8 mouse cellular contexts compared by ENCODE assay signal in the genomic region with DNA sequence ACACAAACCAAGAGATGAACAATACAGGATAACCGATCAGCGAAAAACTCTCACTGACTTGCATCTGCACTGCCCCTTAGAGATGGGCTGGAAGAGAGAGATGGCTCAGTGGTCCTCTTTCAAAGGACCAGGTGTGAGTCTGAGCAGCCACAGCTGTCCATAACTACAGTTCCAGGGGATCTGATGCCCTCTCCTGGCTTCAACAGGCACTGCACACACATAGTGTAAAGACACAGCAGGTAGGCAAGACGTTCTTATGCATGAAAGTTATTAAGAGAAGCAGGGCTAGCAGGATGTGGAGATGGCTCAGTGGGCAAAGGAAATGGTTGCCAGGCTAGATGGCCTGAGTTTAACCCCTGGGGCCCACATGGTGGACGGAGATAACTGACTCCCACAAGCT. TPM values are rescaled to one million over a fixed set of nuclear protein-coding genes. Genes with fewer than 3 reads are reported as not detected.
A peak's percentile ranks its signal among the peaks of the same experiment; 100 is the strongest.
DNase-seq lines count a peak whose midpoint lies in the region; ATAC-seq and TF ChIP-seq lines count a peak whose summit lies in the region.

No protein-coding gene starts in this region.

- no peak overlapping the region; the same call in 1 of the 2 replicates for H3K4me2 ChIP-seq in limb, embryonic 13.5 days (replicated peaks)
- H3K4me2 ChIP-seq in stomach, postnatal 0 days (replicated peaks; ENCODE audit: low read depth), result no peak overlapping the region

- no peak overlapping the region for H3K27ac ChIP-seq in testis, adult 2 months (ENCODE audit: control insufficient read depth, insufficient read depth, low read depth, low read length)
- peak overlapping the region; percentile 92 for H3K27ac ChIP-seq in limb, embryonic 13.5 days
- H3K27ac ChIP-seq in stomach, postnatal 0 days (replicated peaks), result no peak overlapping the region

- no peaks in the 10 kb centered on the region for H3K27me3 ChIP-seq in testis, adult 2 months (ENCODE audit: control insufficient read depth, insufficient read depth, low read length)
- H3K27me3 ChIP-seq in limb, embryonic 13.5 days, result no peaks in the 10 kb centered on the region
- no peaks in the 10 kb centered on the region for H3K27me3 ChIP-seq in stomach, postnatal 0 days (ENCODE audit: control insufficient read depth, insufficient read depth, low read length)

- H3K9ac ChIP-seq in limb, embryonic 13.5 days, result no peak overlapping the region
- H3K9ac ChIP-seq in stomach, postnatal 0 days (ENCODE audit: low read length), result no peak overlapping the region

- peaks cover 11% of the 10 kb centered on the region for H3K4me1 ChIP-seq in testis, adult 2 months (ENCODE audit: control insufficient read depth, insufficient read depth, low read length)
- H3K4me1 ChIP-seq in limb, embryonic 13.5 days, result peaks cover 62% of the 10 kb centered on the region
- no peaks in the 10 kb centered on the region for H3K4me1 ChIP-seq in stomach, postnatal 0 days (replicated peaks; ENCODE audit: control insufficient read depth, insufficient read depth)

- no peaks in the 10 kb centered on the region for H3K9me3 ChIP-seq in limb, embryonic 13.5 days
- H3K9me3 ChIP-seq in stomach, postnatal 0 days (ENCODE audit: control insufficient read depth, low read length), result no peaks in the 10 kb centered on the region

- H3K4me3 ChIP-seq in testis, adult 2 months (ENCODE audit: control insufficient read depth, low read depth, low read length), result no peak overlapping the region
- H3K4me3 ChIP-seq in limb, embryonic 13.5 days, result no peak overlapping the region
- no peak overlapping the region for H3K4me3 ChIP-seq in stomach, postnatal 0 days (ENCODE audit: low read depth, low read length)

- TF ChIP-seq POLR2A in testis, adult 2 months (IDR thresholded peaks at IDR 0.05; ENCODE audit: control insufficient read depth, low read depth, low read length), result no peak

- 75% methylated on average over 4 of the region's 4 CpGs for WGBS in limb, embryonic 13.5 days
- WGBS in stomach, postnatal 0 days, result 74% methylated on average over 4 of the region's 4 CpGs

- intact Hi-C loops in left cerebral cortex, postnatal 14 days (cut with DNase I), result no loop called here

- TF ChIP-seq EP300 in stomach, postnatal 0 days (optimal IDR thresholded peaks at IDR 0.05), result no peak

- peak; percentile 20; the same call in 1 of the 2 replicates for TF ChIP-seq CTCF in testis, adult 2 months (IDR thresholded peaks at IDR 0.05; ENCODE audit: control insufficient read depth, insufficient read depth, insufficient replicate concordance, low read depth, low read length)
- TF ChIP-seq CTCF in stomach, postnatal 0 days (IDR thresholded peaks at IDR 0.05; ENCODE audit: low read depth), result peak; percentile 70

- H3K36me3 ChIP-seq in testis, adult 2 months (ENCODE audit: control insufficient read depth, insufficient read depth, low read length), result no peaks in the 10 kb centered on the region
- no peaks in the 10 kb centered on the region for H3K36me3 ChIP-seq in limb, embryonic 13.5 days
- no peaks in the 10 kb centered on the region for H3K36me3 ChIP-seq in stomach, postnatal 0 days (ENCODE audit: control insufficient read depth, insufficient read depth, low read length)

- peak; percentile 43 for DNase-seq in CD4-positive, CD25-positive, alpha-beta regulatory T cell, adult 2 months (ENCODE audit: low read depth, low spot score)
- DNase-seq in testis, postnatal 10 days (ENCODE audit: low spot score), result no peak
- no peak for DNase-seq in stomach, postnatal 0 days (ENCODE audit: low spot score)
- no peak for DNase-seq in left cerebral cortex, postnatal 14 days (ENCODE audit: low spot score in 2 of 2)
- DNase-seq in urinary bladder, postnatal 25 days (ENCODE audit: low spot score), result no peak

- no peak for ATAC-seq in CD4-positive, CD25-positive, alpha-beta regulatory T cell, adult 4 months
- ATAC-seq in limb, embryonic 13.5 days (ENCODE audit: low FRiP score, low read depth), result no peak
- no peak for ATAC-seq in stomach, postnatal 0 days (ENCODE audit: low FRiP score, low TSS enrichment)

RNA-seq across cellular contexts. Expression of a gene that starts 13.6 kb away (rescaled TPM):
- polyA plus RNA-seq in CD4-positive, CD25-positive, alpha-beta regulatory T cell, adult 4 months (2017; shearing (Covaris generic)), result 10 to 100 TPM in 1 of 2 experiments, 1 to 10 TPM in 1; 8.2 to 13.2 TPM
- 16.8 and 17.0 TPM in 2 replicates for polyA plus RNA-seq in testis, adult 2 months (2012; rRNA removed)
- polyA plus RNA-seq in limb, embryonic 13.5 days (2015; fragmentation: Nextera tagmentation; extraction: Ambion mirVana), result 6.3 and 6.6 TPM in 2 replicates
- 3.5 and 3.8 TPM in 2 replicates for polyA plus RNA-seq in stomach, postnatal 0 days (2015; fragmentation: Nextera tagmentation; extraction: Ambion mirVana)
- 10 to 100 TPM; 40.6 to 43.4 TPM for total RNA-seq in left cerebral cortex, postnatal 14 days (2021)
